Mouse (Mus musculus) embryonic facial prominence, embryonic 14.5 days (tissue): ENCODE data around the gene Tmem131. TPM values are rescaled to one million over a fixed set of nuclear protein-coding genes. Genes with fewer than 3 reads are reported as not detected.

Source experiments
- ATAC-seq: fragments of 200-750 bp; cut with Nextera tagmentation; 2 replicates; pipeline ENCODE4 v1.8.0; 2017; ENCODE audit warnings: low read depth, moderate number of reproducible peaks, moderate TSS enrichment
- DNase-seq: peaks from one replicate; pipeline ENCODE4 v3.0.0-alpha.2; 2015; ENCODE audit warnings: low spot score
- H3K27ac ChIP-seq: fragments of 300-500 bp; sonication (generic); replicated peaks from 2 replicates; pipeline ENCODE4 v1.5.1; 2014; ENCODE audit warnings: low read depth, mild to moderate bottlenecking, low read length, moderate library complexity
- H3K27me3 ChIP-seq: fragments of 300-500 bp; sonication (generic); replicated peaks from 2 replicates; pipeline ENCODE4 v1.6.1; 2014; ENCODE audit warnings: low read length; ENCODE audit not compliant: control insufficient read depth, insufficient read depth
- H3K36me3 ChIP-seq: fragments of 300-500 bp; sonication (generic); 2 replicates; pipeline ENCODE4 v1.6.1; 2014; ENCODE audit warnings: low read length, mixed read lengths; ENCODE audit not compliant: control insufficient read depth, insufficient read depth
- H3K4me1 ChIP-seq: fragments of 300-500 bp; sonication (generic); 2 replicates; pipeline ENCODE4 v1.6.1; 2014; ENCODE audit warnings: antibody characterized with exemption, low read length; ENCODE audit not compliant: control insufficient read depth, insufficient read depth
- H3K4me2 ChIP-seq: fragments of 300-500 bp; sonication (generic); 2 replicates; pipeline ENCODE4 v1.6.1; 2014; ENCODE audit warnings: low read depth, mild to moderate bottlenecking, low read length, moderate library complexity, mixed read lengths
- H3K4me3 ChIP-seq: fragments of 300-500 bp; sonication (generic); 2 replicates; pipeline ENCODE4 v1.5.1; 2014; ENCODE audit warnings: low read depth, mild to moderate bottlenecking, low read length
- H3K9ac ChIP-seq: fragments of 300-500 bp; sonication (generic); 2 replicates; pipeline ENCODE4 v1.6.1; 2014; ENCODE audit warnings: low read depth, mild to moderate bottlenecking, low read length, moderate library complexity, mixed read lengths
- H3K9me3 ChIP-seq: fragments of 300-500 bp; sonication (generic); 2 replicates; pipeline ENCODE4 v1.6.1; 2016; ENCODE audit warnings: low read length; ENCODE audit not compliant: control insufficient read depth
- WGBS: fragments of 180-500 bp; shearing (Covaris S2); extraction: QIAGEN DNeasy Blood & Tissue Kit; methylation state at CpG from one replicate; pipeline ENCODE4 v1.1.7; 2014; 5-methylcytosine and 5-hydroxymethylcytosine counted together
- polyA plus RNA-seq: library from polyadenylated mRNA; unstranded; fragments of >200 nt; fragmentation: Nextera tagmentation; extraction: Ambion mirVana; gene quantifications from 2 replicates; pipeline ENCODE4 v1.2.1, GENCODE M21; 2014

The Tmem131 gene
- polyA plus RNA-seq: 21.3 and 22.4 TPM in 2 replicates

DNA sequence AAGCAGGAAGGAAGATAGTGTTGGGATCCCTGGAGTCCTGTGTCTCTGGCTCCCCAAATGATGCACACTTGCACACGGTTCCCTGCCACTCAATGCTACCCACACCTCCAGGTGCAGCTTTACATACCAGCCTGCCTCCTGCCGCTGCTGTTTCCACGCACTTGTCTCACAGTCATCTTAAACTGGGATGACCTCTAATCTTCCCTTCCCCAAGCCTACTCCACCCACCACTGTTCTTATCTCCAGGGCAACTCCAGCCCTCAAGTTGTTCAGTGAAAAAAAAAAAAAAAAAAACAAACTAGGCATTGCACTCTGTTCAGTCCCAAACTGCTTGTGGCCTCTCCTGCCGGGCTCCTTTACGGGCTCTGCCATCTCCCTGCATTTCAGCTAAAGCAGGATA, at the start of gene Tmem131:
Gene Tmem131, minus strand, starts transcription at position 14 of the 400 bp plus-strand sequence.
- H3K4me3 ChIP-seq: no peak within 1 kb of the TSS
- peaks cover 6% of the 10 kb centered on the region for H3K4me1 ChIP-seq
- no peaks in the 10 kb centered on the region for H3K36me3 ChIP-seq
- 65% methylated on average over 5 of the region's 5 CpGs for whole genome bisulfite sequencing
- DNase-seq (no peak), ATAC-seq (no peak)
- H3K4me2 ChIP-seq: no peak within 1 kb of the TSS
- H3K27me3 ChIP-seq: no peaks in the 10 kb centered on the region
- H3K27ac ChIP-seq: no peak within 1 kb of the TSS
- no peaks in the 10 kb centered on the region for H3K9me3 ChIP-seq
- no peak within 1 kb of the TSS for H3K9ac ChIP-seq

DNA sequence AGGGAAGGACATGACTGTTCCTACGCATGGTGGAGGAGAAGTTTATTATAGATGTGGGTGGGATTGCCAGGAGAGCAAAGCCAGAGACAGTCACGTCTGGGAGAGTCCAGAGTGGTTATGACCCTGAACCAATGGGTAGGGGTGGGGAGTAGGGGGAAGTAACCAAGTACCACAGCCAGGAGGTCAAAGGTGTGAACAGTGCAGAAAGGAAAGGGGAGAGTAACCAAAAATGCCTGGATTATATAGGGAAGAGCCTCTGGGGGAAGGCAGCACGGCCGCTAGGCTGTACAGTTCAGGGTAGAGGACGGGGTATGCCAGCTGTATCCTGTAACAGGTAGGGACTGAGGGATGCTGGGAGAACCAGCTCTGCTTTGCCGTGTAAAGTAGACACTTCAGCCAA, 45.1 kb upstream of the Tmem131 start:
- Histone ChIP-seq H3K9ac (no peak overlapping the region), H3K27me3 (no peaks in the 10 kb centered on the region), H3K36me3 (no peaks in the 10 kb centered on the region), H3K9me3 (no peaks in the 10 kb centered on the region), H3K27ac (no peak overlapping the region), H3K4me1 (no peaks in the 10 kb centered on the region; the same call in 1 of the 2 replicates), H3K4me3 (no peak overlapping the region), H3K4me2 (no peak overlapping the region)
- DNase-seq: no peak
- ATAC-seq: no peak
- 76% methylated on average over 6 of the region's 6 CpGs for WGBS

DNA sequence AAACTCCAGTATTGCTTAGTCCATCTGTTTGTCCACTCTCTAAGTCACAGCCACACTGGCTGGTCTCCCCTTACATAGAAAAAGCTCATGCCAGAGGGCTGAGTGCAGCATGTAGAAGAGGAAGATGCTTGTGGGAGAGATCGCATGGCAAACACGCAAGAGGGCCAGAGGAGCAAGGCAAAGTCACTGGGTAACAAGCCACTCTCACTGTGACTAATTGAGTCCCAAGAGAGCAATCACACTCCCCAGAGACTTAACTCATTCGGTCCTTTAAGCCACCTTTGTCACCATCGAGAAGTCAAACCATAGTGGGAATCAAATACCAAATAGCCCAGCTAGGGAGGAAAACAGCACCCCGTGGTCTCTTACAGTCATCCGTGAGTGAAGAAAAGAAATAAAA, 44.7 kb upstream of the Tmem131 start:
- Histone ChIP-seq H3K9me3 (no peaks in the 10 kb centered on the region), H3K36me3 (no peaks in the 10 kb centered on the region), H3K4me1 (no peaks in the 10 kb centered on the region; the same call in 1 of the 2 replicates), H3K27me3 (no peaks in the 10 kb centered on the region), H3K9ac (no peak overlapping the region), H3K27ac (no peak overlapping the region), H3K4me3 (no peak overlapping the region), H3K4me2 (no peak overlapping the region)
- 81% methylated on average over 6 of the region's 6 CpGs for WGBS
- ATAC-seq (no peak), DNase-seq (peak; percentile 22)

DNA sequence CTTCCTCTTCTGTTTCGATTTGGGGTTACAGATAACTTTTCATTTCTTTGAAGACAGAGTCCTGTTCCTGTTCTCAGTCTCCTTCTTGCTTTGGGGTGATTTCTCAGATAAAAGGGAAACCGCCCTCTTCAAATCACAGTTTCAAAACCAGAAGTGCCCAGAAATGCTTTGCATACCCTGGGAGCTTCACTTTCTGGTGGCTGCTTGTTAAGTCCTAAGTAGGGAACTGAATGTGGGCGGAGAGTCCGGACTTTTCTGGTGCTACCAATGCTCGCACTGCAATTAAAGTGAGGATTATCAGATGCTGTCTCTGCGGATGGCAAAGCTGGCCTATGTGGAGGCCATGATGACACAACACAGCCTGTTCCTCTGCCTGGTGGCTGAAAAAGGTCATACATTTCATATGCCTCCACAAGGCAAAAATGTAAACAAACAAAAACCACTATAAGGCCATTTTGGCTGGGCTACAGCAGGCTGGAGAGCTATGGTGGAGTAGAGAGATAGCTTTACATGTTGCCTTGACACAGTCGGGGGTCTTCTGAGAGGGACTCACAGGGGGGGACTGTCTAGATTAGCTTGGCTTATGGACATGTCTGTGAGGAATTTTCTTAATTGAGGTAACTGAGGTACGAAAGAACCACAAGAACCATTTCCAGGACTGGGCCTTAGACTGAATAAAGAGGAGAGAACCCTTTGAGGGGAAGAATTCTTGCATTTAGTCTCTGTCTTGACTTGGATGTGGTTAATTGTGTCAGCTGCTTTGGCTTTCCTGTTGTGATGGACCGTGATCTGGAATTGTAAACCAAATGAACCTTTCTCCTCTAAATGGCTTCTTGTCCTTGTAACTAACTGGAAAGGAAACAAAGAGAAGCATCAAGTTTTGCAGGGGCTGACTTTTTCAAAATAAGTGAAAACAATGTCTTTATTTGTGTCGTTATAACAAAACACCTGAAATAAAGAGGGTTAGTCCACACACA, 44.0 kb upstream of the Tmem131 start:
- 75% methylated on average over 10 of the region's 10 CpGs for WGBS
- Histone ChIP-seq H3K27ac (no peak overlapping the region), H3K4me3 (no peak overlapping the region), H3K9ac (no peak overlapping the region), H3K4me1 (no peaks in the 10 kb centered on the region; the same call in 1 of the 2 replicates), H3K4me2 (no peak overlapping the region), H3K36me3 (no peaks in the 10 kb centered on the region), H3K27me3 (no peaks in the 10 kb centered on the region), H3K9me3 (no peaks in the 10 kb centered on the region)
- DNase-seq (no peak), ATAC-seq (no peak)

DNA sequence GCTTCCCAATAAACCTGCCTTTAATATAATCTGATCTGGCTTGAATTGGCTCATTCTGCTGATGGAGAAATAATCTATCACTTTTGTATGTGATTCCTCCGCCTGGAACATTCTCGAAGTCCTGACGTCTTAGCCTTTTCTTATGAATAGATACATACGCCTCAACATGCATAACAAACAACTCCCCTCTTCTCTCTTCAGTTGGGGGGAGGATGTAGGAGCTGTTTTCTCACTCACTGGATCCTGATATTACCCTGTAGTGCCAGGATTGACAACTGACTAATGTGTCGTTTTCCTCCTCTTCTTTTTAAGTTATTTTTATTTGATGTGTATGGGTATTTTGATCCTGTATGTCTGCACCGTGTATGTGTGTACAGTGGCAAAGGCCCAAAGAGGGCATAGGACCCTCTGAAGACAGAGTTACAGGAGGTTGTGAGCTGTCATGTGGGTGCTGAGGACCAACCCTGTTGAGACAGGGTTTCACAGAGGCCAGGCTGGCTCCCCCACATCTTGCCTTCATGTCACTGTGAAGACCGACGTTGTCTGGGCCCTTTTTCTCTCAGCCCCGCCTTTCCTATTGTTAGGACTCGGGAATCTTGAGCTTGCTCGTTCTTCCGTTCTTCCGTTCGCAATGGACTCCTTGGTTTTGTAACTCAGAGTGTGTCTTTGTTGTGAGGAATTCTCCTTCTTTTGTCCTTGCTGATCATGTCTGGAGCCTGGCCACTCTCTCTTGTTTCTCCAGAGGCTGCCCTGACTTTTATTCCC, 43.1 kb upstream of the Tmem131 start:
- H3K27ac ChIP-seq: no peak overlapping the region
- H3K4me2 ChIP-seq: no peak overlapping the region
- H3K27me3 ChIP-seq: no peaks in the 10 kb centered on the region
- H3K4me1 ChIP-seq: no peaks in the 10 kb centered on the region; the same call in 1 of the 2 replicates
- DNase-seq (no peak), ATAC-seq (no peak)
- no peaks in the 10 kb centered on the region for H3K36me3 ChIP-seq
- H3K4me3 ChIP-seq: no peak overlapping the region
- H3K9me3 ChIP-seq: no peaks in the 10 kb centered on the region
- no peak overlapping the region for H3K9ac ChIP-seq
- 64% methylated on average over 14 of the region's 14 CpGs for WGBS

DNA sequence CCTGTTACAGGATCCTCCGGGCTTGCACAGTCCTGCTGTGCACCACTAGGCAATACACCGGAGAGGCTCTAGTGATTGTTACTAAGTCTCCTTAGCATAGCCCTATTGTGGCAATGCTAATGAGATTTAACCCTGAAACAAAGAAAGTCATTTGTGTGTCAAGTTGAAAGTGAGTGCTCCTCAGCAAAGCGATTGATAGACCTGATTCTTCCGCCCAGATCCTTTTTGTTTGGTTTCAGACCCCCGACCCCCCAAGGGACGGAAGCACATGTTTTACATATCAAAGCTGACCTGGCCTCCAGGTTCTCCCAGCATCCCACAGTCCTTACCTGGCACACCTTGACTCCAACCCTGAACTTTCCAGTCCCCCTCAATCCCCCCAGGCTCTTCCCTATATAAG, 42.4 kb upstream of the Tmem131 start:
- no peaks in the 10 kb centered on the region for H3K9me3 ChIP-seq
- ATAC-seq: no peak
- no peaks in the 10 kb centered on the region for H3K27me3 ChIP-seq
- no peak for DNase-seq
- H3K36me3 ChIP-seq: no peaks in the 10 kb centered on the region
- H3K27ac ChIP-seq: no peak overlapping the region
- no peak overlapping the region for H3K4me3 ChIP-seq
- H3K9ac ChIP-seq: no peak overlapping the region
- H3K4me1 ChIP-seq: no peaks in the 10 kb centered on the region; the same call in 1 of the 2 replicates
- 44% methylated on average over 6 of the region's 6 CpGs for WGBS
- H3K4me2 ChIP-seq: no peak overlapping the region

DNA sequence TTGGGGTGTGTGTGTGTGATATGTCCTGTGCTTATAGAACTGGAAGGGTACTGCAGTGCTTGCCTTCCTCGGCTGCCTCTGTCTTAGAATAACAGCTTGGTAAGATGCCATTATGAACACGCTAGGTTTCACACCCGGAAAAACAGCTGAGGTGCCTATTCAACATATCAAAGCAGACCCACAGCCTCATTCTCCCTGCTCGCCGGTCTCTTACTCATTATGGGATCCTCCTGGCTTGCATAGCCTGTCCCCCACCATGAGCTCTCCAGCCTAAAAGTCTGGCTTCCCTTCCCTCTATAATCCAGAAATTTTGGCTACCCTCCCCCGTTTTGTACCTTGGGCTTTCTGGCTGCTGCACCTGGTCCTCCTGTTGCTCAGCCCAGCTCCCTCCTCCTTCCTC, 40.9 kb upstream of the Tmem131 start:
- no peak overlapping the region for H3K27ac ChIP-seq
- DNase-seq (no peak), ATAC-seq (no peak)
- no peaks in the 10 kb centered on the region for H3K27me3 ChIP-seq
- H3K4me2 ChIP-seq: no peak overlapping the region
- no peaks in the 10 kb centered on the region; the same call in 1 of the 2 replicates for H3K4me1 ChIP-seq
- no peaks in the 10 kb centered on the region for H3K9me3 ChIP-seq
- H3K4me3 ChIP-seq: no peak overlapping the region
- no peak overlapping the region for H3K9ac ChIP-seq
- WGBS: 40% methylated on average over 5 of the region's 6 CpGs
- no peaks in the 10 kb centered on the region for H3K36me3 ChIP-seq

DNA sequence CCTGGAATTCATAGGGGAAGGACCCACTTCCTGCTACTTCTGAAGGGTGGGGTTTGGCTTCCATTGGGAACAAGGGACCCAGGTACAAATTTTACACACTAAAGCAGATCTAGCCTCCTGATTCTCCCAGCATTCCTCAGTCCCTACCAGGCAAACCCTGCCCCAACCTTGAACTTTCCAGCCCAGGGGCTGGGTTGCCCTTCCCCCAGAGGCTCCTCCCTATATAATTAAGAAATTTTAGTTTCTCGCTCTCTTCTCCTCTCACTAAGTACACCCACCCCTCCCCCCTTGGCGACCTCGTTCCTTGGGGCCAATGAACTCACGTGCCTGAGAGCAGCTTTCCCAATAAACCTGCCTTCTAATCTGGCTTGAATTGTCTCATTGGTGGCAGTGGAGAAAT, 40.3 kb upstream of the Tmem131 start:
- no peaks in the 10 kb centered on the region for H3K36me3 ChIP-seq
- no peaks in the 10 kb centered on the region; the same call in 1 of the 2 replicates for H3K4me1 ChIP-seq
- ATAC-seq: no peak
- no peaks in the 10 kb centered on the region for H3K27me3 ChIP-seq
- H3K4me3 ChIP-seq: no peak overlapping the region
- no peak overlapping the region for H3K4me2 ChIP-seq
- 34% methylated on average over 4 of the region's 4 CpGs for WGBS
- no peaks in the 10 kb centered on the region for H3K9me3 ChIP-seq
- no peak overlapping the region for H3K27ac ChIP-seq
- DNase-seq: no peak
- no peak overlapping the region for H3K9ac ChIP-seq
